Mouse (Mus musculus) embryonic fibroblast, embryonic 13.5 days (primary cell): Measurements from ENCODE around the gene B830017H08Rik.

Experiments used
- CTCF ChIP-seq: IDR thresholded peaks from 2 replicates; pipeline ENCODE4 v1.5.1; 2011; ENCODE audit warnings: mild to moderate bottlenecking, control low read depth, low read length, moderate library complexity, borderline replicate concordance; ENCODE audit not compliant: insufficient read depth
- POLR2A ChIP-seq: IDR thresholded peaks from 2 replicates; pipeline ENCODE4 v1.6.1; 2011; ENCODE audit warnings: low read depth, mild to moderate bottlenecking, control low read depth, low read length, moderate library complexity

DNA sequence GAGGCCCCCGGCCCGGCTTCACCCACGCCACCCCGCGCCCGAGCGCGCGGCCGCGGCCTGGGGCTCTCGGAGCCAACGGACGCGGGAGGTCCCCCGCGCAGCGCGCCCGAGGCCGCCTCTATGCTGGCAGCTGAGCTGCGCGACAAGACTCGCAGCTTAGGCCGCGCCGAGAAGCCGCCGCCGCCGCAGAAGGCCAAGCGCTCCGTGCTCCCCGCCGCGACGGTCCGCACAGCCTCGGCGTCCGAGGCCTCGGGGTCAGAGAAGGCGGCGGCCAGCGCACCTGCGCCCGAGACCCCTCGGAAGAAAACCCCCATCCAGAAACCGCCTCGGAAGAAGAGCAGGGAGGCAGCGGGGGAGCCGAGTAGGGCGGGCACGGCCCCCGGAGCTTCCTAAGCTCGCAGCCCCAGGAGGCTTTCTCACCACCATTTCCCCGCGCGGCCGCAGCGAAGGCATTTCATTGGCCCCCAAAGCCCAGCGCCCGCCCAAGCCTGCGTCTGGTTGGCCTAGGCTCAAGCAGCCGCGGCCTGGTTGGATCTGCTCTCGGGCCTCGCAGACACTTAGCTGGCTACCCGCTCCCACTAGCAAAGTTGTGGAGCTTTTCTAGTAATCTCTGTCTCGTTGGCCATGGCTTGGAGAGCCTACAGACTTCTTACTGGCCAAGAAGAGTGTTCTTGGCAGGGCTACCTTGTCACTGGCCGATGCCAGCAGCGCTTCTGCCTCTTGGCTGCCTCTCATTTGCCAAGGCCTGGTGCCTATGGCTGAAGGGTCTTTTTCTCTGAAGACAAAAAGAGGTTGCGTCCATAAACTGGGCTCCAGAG is 25.5 kb upstream of the B830017H08Rik start:
- no peak for TF ChIP-seq POLR2A
- no peak for TF ChIP-seq CTCF
